9 mouse cellular contexts compared by ENCODE assay signal in genomic region chr10:120811796-120812443, GRCm38 (mm10).
DNase-seq lines count a peak whose midpoint lies in the region; ATAC-seq and TF ChIP-seq lines count a peak whose summit lies in the region.
"Had no signal": no experiment of that assay in that cellular context is flagged by ENCODE, and none has a peak within 500 bp of the region (broad histone marks: within the 10 kb centered on the region; RNA-seq: fewer than 3 reads in every experiment).

No protein-coding gene starts in this region.

- no peaks in the 10 kb centered on the region for H3K27me3 ChIP-seq in heart, embryonic 14.5 days (ENCODE audit: control insufficient read depth, insufficient read depth, low read length)
- no peaks in the 10 kb centered on the region for H3K27me3 ChIP-seq in testis, adult 2 months (ENCODE audit: control insufficient read depth, insufficient read depth, low read length)
- H3K27me3 ChIP-seq in limb, embryonic 12.5 days = no peaks in the 10 kb centered on the region
- H3K27me3 ChIP-seq in stomach, embryonic 16.5 days (ENCODE audit: control insufficient read depth, insufficient read depth, low read length) = no peaks in the 10 kb centered on the region
- no peaks in the 10 kb centered on the region for H3K27me3 ChIP-seq in midbrain, embryonic 15.5 days (replicated peaks)

- H3K4me2 ChIP-seq in heart, embryonic 14.5 days (ENCODE audit: low read length) = peak overlapping the region; percentile 48
- H3K4me2 ChIP-seq in limb, embryonic 12.5 days = peak overlapping the region; percentile 30
- H3K4me2 ChIP-seq in stomach, embryonic 16.5 days (ENCODE audit: low read depth, low read length) = peak overlapping the region; percentile 61
- H3K4me2 ChIP-seq in midbrain, embryonic 15.5 days = no peak overlapping the region

- H3K36me3 ChIP-seq in heart, embryonic 14.5 days (ENCODE audit: control insufficient read depth, insufficient read depth, low read length) = peaks cover 30% of the 10 kb centered on the region
- no peaks in the 10 kb centered on the region for H3K36me3 ChIP-seq in testis, adult 2 months (ENCODE audit: control insufficient read depth, insufficient read depth, low read length)
- H3K36me3 ChIP-seq in limb, embryonic 12.5 days = no peaks in the 10 kb centered on the region
- H3K36me3 ChIP-seq in stomach, embryonic 16.5 days (ENCODE audit: control insufficient read depth, insufficient read depth, low read length) = no peaks in the 10 kb centered on the region
- no peaks in the 10 kb centered on the region for H3K36me3 ChIP-seq in midbrain, embryonic 15.5 days (replicated peaks)

- ATAC-seq in heart, embryonic 14.5 days (ENCODE audit: insufficient number of reproducible peaks, insufficient read depth, low FRiP score, low read depth) = no peak
- ATAC-seq in limb, embryonic 12.5 days (ENCODE audit: insufficient number of reproducible peaks, insufficient read depth, low FRiP score, low TSS enrichment, low read depth) = no peak
- ATAC-seq in stomach, embryonic 16.5 days (ENCODE audit: insufficient read depth, low FRiP score) = peak; percentile 75
- ATAC-seq in midbrain, embryonic 15.5 days (replicated peaks) = no peak

- no peak for DNase-seq in heart, adult 9 months (ENCODE audit: low spot score in 2 of 2)
- no peak for DNase-seq in testis, postnatal 10 days (ENCODE audit: low spot score)
- DNase-seq in ovary, postnatal 14 days (ENCODE audit: low spot score) = no peak
- DNase-seq: layer of hippocampus, postnatal 36 days had no signal

- 38% methylated on average over 24 of the region's 24 CpGs for WGBS in heart, embryonic 14.5 days
- 56% methylated on average over 24 of the region's 24 CpGs for WGBS in limb, embryonic 12.5 days
- WGBS in stomach, embryonic 16.5 days = 14% methylated on average over 24 of the region's 24 CpGs
- 61% methylated on average over 24 of the region's 24 CpGs for WGBS in midbrain, embryonic 15.5 days

- TF ChIP-seq POLR2A in testis, adult 2 months (IDR thresholded peaks at IDR 0.05; ENCODE audit: control insufficient read depth, low read depth, low read length) = no peak

- no peaks in the 10 kb centered on the region for H3K9me3 ChIP-seq in heart, embryonic 14.5 days (ENCODE audit: control insufficient read depth, low read length)
- no peaks in the 10 kb centered on the region for H3K9me3 ChIP-seq in limb, embryonic 12.5 days
- no peaks in the 10 kb centered on the region for H3K9me3 ChIP-seq in stomach, embryonic 16.5 days (replicated peaks; ENCODE audit: control insufficient read depth, low read length)
- no peaks in the 10 kb centered on the region for H3K9me3 ChIP-seq in midbrain, embryonic 15.5 days

- H3K4me3 ChIP-seq in heart, embryonic 14.5 days (ENCODE audit: control insufficient read depth in 1 of 2, insufficient read depth in 1 of 2, low read depth in 1 of 2, low read length in 2 of 2) = peak overlapping the region; percentile 0 to 1; a peak in 1 of 4 replicates
- H3K4me3 ChIP-seq in testis, adult 2 months (ENCODE audit: control insufficient read depth, low read depth, low read length) = peak overlapping the region; percentile 20; the same call in 1 of the 2 replicates
- H3K4me3 ChIP-seq in limb, embryonic 12.5 days (replicated peaks) = no peak overlapping the region
- H3K4me3 ChIP-seq in stomach, embryonic 16.5 days (replicated peaks; ENCODE audit: low read length) = peak overlapping the region; percentile 38
- H3K4me3 ChIP-seq in midbrain, embryonic 15.5 days = no peak overlapping the region

- H3K4me1 ChIP-seq in heart, embryonic 14.5 days (ENCODE audit: control insufficient read depth in 2 of 2, insufficient read depth in 2 of 2, low read length in 2 of 2) = peaks cover 12 to 28% of the 10 kb centered on the region in 2 experiments
- H3K4me1 ChIP-seq in testis, adult 2 months (ENCODE audit: control insufficient read depth, insufficient read depth, low read length) = peaks cover 4% of the 10 kb centered on the region; the same call in 1 of the 2 replicates
- H3K4me1 ChIP-seq in limb, embryonic 12.5 days (replicated peaks) = peaks cover 43% of the 10 kb centered on the region
- H3K4me1 ChIP-seq in stomach, embryonic 16.5 days (ENCODE audit: control insufficient read depth, insufficient read depth, low read length) = peaks cover 26% of the 10 kb centered on the region
- peaks cover 7% of the 10 kb centered on the region; the same call in 1 of the 2 replicates for H3K4me1 ChIP-seq in midbrain, embryonic 15.5 days

- H3K27ac ChIP-seq in heart, embryonic 14.5 days (replicated peaks in 1 of 2; ENCODE audit: control insufficient read depth in 1 of 2, insufficient read depth in 1 of 2, low read depth in 2 of 2, low read length in 2 of 2) = peak overlapping the region; percentile 9 to 66
- H3K27ac ChIP-seq in testis, adult 2 months (ENCODE audit: control insufficient read depth, insufficient read depth, low read depth, low read length) = no peak overlapping the region
- H3K27ac ChIP-seq in limb, embryonic 12.5 days = peak overlapping the region; percentile 20; the same call in 1 of the 2 replicates
- H3K27ac ChIP-seq in stomach, embryonic 16.5 days (ENCODE audit: low read length) = peak overlapping the region; percentile 92
- H3K27ac ChIP-seq in midbrain, embryonic 15.5 days = no peak overlapping the region

- peak overlapping the region; percentile 49 for H3K9ac ChIP-seq in heart, embryonic 14.5 days (ENCODE audit: low read length)
- no peak overlapping the region for H3K9ac ChIP-seq in limb, embryonic 12.5 days (replicated peaks)
- peak overlapping the region; percentile 68 for H3K9ac ChIP-seq in stomach, embryonic 16.5 days (ENCODE audit: low read length)
- no peak overlapping the region for H3K9ac ChIP-seq in midbrain, embryonic 15.5 days

- no peak for TF ChIP-seq CTCF in testis, adult 2 months (IDR thresholded peaks at IDR 0.05; ENCODE audit: control insufficient read depth, insufficient read depth, insufficient replicate concordance, low read depth, low read length)

Comparison
In these comparisons a context has a peak if more than half of its experiments do, and no peak if none do; other contexts are left out.
1. H3K27ac ChIP-seq: peak in heart, embryonic 14.5 days (2 of 2), limb, embryonic 12.5 days (single experiment) and stomach, embryonic 16.5 days (single experiment); none in testis, adult 2 months (single experiment) and midbrain, embryonic 15.5 days (single experiment).
2. H3K4me3 ChIP-seq: peak in heart, embryonic 14.5 days (2 of 2), testis, adult 2 months (single experiment) and stomach, embryonic 16.5 days (single experiment); none in limb, embryonic 12.5 days (single experiment) and midbrain, embryonic 15.5 days (single experiment).
3. H3K9ac ChIP-seq: peak in heart, embryonic 14.5 days (single experiment) and stomach, embryonic 16.5 days (single experiment); none in limb, embryonic 12.5 days (single experiment) and midbrain, embryonic 15.5 days (single experiment).